Mouse (Mus musculus): ENCODE measurements around the gene Irgc1. TPM values are rescaled to one million over a fixed set of nuclear protein-coding genes. Genes with fewer than 3 reads are reported as not detected.
A peak's percentile ranks its signal among the peaks of the same experiment; 100 is the strongest.
"Not testable (repeated sequence)": the region's sequence is repeated elsewhere in the genome, so short reads cannot be mapped to it uniquely, and the experiment has no call there.

Gene Irgc1
- under 1 TPM; 0.26 to 0.52 TPM for total RNA-seq (2021)
- long read RNA-seq, experiment 1, partial matches to known transcripts, result 0 of 2 reads
- long read RNA-seq, experiment 1, other reads (novel, unspliced or antisense), result 2 of 2 reads
- long read RNA-seq, experiment 2, result 0 reads

DNA sequence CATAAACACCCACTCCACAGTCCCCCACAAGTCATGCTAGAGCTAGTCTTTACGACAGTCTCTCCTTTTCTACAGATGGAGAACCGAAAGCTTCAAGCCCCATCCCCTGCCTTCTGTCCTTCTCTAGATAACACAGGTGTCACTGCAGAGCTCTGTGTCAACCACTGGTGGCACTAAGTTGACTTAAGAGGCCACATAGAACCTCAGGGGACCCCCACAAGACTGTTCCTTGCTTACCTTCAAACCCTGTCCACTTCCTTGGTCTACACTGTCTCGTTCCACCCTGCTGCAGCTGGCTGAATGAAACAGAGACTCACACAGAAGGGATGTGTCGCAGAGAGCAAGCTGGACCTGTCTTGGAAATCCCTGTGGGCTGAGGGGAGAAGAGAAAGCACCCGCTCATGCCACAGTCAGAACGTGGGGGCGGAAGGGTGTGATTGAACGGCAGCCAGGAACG, at the start of gene Irgc1:
Gene Irgc1 (minus strand): TSS at position 443 of the 457 bp plus-strand sequence.
- no peak for DNase-seq (ENCODE audit: low spot score in 2 of 2)

DNA sequence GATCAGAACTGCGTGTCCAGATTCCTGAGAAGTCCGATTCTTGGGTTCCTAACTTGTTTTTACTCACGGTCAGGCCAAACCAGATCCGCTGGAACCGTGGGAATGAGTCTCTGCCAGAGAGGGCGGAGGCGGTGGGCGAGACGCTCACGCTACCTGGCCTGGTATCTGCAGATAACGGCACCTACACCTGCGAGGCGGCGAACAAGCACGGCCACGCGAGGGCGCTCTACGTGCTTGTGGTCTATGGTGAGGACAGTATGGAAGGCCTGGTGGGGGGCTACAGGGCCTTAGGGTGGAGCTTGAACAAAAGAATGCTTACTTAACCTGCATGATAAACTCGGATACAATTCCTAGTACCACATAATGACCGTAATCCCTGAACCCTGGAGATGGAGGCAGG, 49.4 kb upstream of the Irgc1 start:
- DNase-seq (ENCODE audit: low spot score in 2 of 2), result no peak

DNA sequence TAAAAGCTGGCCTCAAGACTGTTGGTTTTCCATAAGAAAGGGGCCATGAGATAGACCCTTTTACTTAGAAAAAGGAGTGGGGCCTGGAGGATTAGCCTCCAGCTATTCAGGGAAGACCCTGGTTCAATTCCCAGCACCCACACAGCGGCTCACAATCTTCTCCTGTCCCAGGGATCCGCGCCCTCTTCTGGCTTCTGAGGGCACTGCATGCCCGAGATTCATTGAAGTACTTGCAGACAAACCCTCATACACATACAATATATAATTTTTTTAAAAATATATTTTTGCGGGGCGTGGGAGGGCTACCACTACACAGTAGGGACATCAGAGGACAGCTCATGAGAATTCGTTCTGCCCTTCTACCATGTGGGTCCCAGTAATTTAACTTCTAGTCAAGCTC, 48.8 kb upstream of the Irgc1 start:
- no peak for DNase-seq (ENCODE audit: low spot score in 2 of 2)

DNA sequence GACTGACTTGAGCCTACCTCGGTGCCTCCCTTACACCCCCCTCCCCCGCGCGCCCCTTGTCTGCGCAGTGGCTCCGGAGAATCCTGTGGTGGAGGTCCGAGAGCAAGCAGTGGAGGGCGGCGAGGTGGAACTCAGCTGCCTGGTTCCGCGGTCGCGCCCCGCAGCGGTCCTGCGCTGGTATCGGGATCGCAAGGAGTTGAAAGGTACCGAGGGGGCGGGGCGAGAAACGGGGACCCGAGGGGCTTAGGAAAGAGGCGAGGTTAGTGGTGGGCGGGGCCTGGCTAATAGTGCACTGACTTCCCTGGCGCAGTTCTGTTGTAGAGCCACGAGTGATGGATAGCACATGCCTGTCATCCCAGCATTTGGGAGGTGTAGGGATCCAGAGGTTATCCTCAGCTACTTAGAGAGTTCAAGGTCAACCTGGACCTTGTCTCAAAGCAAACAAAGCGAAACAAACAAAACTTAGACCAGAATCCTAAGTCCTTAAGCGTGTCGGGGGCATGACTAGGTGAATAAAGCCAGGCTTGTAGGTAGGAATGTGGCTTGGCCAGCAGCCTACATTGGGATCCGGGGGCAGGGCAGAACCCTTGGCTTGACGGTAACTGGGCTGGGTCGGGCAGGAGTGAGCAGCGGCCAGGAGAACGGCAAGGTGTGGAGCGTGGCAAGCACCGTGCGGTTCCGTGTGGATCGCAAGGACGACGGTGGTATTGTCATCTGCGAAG, 47.9 kb upstream of the Irgc1 start:
- DNase-seq (ENCODE audit: low spot score in 2 of 2), result no peak

DNA sequence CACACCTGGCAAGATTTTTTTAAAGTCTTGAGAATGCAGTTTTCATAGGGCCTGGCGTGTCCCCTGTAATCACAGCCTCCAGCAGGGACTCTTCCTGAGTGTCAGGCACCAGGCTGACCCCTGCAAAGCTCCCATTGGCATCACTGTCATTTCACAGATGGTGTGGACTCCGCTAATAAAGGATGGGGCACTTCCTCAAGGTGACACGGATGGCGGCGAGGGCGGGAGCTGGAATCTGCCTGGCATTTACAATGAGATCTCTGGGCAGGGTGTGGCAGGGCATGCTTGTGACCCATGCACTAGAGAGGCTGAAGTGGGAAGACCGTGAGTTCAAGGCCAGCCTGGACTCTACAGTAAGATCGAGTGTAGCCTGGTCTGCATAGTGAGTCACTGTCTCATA, 36.2 kb upstream of the Irgc1 start:
- DNase-seq (ENCODE audit: low spot score in 2 of 2), result no peak

DNA sequence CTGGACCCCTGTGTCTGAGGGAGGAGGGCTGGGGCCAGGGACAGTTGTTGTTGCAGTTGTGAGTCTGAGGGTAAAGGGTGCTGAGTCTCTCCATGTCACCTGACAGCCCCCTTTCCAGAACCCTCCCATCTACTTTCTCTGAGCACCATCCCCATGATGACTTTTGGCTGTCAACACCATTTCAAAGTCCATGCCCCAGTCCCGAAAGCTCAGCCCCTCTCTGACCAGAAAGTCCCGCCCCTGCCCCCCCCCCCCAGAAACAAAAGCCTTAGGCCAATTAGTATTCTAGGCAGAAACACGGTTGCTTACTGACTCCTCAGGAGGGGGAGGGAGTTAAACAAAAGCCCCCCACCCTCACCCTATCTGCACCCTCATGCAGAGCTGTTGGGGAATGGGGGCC, 35.3 kb upstream of the Irgc1 start:
- DNase-seq (ENCODE audit: low spot score in 2 of 2), result no peak

DNA sequence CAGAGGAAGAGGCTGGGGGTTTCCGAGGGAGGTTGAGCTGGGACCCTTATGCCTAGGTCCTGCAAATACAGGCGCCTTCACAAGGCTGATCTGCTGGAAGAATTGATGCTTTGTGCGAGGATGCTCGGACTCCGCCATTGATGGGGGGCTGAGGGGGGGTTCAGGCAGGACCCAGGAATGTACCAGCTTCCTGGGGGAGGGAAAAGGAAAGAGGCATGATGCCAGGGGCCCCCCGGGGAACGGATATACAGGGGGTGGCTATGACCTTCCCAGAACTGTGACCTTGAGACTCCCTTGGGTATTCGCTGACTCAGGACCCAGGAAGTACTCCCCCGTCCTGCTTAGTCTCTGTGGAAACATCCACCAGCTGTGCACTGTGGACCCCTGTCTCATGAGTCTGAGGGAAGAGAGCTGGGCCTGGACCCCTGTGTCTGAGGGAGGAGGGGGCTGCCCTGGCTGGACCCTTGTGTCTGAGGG, 34.6 kb upstream of the Irgc1 start:
- no peak for DNase-seq (ENCODE audit: low spot score in 2 of 2)

DNA sequence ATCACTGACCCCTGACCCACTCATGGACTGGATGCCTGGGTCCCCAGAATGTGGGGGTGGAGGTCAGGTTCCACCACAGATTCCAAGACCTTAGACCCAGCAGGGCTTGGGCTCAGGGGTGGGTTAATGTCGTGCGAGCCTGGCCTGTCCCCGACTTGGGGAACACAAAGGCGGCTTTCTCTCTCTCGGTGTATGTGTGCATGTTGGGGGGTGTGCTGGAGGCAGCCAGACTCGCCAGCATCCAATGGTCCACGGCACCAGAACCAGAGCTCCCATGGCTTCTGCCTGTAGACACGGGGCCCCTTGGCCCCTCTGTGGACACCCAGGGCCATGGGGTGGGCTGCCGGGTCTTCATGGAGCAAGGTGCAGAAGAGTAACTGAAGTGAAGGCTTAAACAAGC, 33.4 kb upstream of the Irgc1 start:
- no peak for DNase-seq (ENCODE audit: low spot score in 2 of 2)

DNA sequence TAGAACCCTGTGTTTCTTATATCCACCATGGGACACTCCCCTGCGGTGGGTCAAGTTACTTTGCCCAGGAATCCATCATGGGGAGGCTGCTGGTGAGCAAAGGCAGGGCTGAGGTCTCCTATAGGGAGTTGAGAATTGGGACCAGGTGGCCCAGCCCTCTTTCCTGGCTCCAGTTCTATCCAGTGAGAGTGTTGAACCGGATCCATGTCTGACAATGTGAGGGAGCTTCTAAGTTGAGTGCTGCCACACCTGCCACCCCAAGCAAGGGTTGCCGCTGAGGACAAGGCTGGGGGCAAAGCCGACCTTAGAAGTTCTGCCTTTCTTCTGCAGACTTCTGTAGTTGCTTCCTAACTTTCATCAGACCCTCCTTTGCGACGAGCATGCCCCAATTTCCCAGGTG, 31.2 kb upstream of the Irgc1 start:
- DNase-seq (ENCODE audit: low spot score in 2 of 2), result not testable (repeated sequence)

DNA sequence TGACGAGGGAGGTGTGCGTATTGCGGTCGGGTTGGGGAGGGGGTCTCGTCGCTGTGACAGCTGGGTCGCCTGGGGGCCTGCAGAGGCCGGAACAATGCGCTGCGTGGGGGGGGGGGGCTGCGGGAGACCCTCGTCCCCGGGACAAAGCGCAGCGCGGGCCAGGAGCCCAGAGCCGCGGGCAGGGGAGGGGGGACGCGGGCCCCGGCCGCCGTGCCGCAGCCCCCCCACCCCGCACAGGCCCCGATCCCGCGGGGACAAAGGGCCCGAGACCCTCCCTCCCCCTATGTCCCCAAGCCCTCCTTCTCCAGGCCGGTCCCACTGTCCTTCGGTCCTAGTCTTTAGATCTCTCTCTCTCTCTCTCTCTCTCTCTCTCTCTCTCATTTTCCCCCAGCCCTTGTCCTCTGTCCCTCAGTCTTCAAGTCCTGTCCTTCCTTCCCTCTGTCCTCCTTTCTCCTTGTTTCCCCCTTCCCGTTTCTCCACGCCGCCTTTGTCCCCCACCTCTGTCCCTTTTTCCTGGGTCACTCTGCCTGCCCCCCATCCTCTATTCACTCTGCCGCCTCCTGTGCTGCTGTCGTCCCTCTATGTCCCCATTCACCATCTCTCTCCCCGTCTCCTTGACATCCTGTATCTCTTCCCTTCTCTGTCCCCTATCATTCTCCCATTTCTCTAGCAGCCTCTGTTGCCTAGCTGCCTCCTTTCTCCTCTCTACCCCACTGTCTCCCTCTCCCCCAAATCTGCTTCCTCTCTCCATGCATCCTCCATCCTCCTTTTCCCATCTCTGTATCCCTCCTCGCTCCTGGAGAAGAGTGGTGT, 30.3 kb upstream of the Irgc1 start:
- DNase-seq (ENCODE audit: low spot score in 2 of 2), result no peak

DNA sequence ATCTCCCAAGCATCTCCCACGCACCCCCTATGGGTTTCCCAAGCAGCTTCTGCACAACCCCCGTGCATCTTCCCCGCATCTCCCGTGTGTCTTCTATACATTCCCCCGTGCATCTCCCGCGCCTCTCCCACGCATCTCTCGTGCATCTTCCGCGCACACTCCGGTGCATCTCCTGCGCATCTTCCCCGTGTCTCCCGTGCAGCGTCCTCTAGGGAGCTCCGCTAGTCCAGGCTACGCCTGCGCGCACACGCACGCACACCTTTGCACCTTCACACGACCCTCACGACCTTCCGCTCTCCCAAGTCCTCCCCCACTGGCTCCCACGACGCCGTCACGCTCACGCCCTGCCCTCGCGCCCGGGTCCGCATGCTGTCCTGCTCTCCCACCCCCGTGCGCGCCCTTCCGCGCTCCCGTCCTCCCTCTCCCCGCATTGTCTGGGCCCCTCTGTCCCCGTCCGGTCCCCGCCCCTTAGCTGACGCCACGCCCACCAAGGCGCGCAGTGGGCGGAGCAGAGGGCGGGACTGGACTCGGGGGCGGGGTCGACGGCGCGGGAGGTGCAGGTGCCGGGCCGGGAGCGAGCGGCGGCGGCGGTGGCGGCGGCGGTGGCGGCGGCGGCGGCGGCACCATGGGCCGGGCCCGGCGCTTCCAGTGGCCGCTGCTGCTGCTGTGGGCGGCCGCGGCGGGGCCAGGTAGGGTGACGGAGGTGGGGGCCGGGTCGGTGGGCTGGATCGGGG, 29.5 kb upstream of the Irgc1 start, which contains the start of gene Cadm4:
Gene Cadm4 (plus strand): TSS at position 550 of the 734 bp plus-strand sequence.
- peak; percentile 61 to 73 for DNase-seq (ENCODE audit: low spot score in 2 of 2)

DNA sequence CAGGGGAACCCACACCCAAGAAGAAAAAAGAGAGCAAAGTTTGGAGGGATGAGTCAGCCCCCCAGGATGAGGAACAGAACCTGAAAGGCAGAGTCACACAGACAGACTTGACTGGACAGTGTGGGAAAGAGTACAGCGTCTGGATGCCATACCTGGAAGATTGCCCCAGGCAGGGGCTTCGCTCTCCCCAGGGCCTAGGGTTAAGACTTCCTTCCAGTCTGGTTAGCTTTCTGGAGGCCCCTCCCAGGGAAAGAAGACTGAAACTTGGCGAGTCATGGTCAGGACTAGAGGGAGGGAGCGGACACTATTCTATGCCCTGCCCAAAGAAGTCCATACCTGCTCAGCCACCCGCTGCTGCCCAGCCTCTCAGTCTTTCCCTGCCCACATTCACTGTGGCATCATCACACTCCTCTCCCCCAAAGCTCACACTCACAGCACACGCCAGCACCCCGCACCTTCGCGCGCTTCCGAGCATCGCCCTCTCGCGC, 28.9 kb upstream of the Irgc1 start:
- no peak for DNase-seq (ENCODE audit: low spot score in 2 of 2)

DNA sequence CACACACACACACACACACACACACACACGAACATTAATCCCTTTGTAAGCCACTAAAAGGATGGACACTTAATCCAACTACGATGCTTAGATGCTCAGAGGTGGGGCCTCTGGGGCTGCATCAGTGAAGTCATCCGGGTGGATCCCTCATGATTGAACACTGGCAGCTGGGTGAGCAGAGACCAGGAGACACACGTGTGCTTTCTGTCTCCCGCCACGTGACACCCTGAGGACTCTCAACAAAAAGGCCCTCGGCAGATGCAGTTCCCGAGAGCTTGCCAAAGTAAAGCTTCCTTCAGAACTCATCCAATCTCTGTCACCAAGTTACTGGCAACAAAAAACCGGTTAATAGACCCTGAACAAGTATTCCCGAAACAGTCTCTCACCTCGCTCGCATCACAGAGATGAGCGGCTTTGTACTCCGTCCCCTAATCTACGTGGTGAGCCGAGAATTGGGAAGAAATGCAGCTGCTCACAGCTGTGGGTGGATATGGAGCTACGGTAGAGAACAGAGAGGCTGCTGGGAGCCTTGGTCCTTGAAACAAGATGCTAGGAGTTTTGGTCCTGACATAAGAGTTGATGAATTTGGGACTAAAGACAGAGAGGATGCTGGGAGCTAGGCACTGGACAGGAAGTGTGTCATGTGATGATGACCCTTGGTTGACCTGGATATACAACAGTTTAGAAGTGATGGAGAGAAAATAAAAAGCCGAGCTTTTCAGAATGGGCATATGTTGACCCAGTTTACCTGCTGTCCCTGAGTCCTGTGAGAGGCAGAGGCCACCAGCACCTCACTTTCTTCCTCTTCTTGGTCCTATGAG, 28.2 kb upstream of the Irgc1 start:
- no peak for DNase-seq (ENCODE audit: low spot score in 2 of 2)

DNA sequence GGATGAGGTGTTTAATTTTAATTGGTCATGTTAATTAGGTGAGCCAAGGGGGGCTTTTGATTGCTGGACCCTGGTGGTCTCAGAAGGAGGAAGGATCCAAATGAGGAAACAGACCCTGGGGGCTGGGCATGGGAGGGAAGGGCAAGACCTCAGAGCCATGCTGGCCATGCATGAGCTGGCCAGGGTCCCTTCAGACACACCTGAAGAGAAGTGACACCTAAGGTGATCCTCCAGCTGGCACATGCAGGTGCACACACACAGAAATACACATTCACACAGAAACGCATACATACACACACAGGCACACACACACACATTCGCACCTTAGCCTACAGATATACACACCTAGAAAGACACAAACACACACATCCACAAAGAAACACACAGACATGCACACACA, 27.6 kb upstream of the Irgc1 start:
- no peak for DNase-seq (ENCODE audit: low spot score in 2 of 2)

DNA sequence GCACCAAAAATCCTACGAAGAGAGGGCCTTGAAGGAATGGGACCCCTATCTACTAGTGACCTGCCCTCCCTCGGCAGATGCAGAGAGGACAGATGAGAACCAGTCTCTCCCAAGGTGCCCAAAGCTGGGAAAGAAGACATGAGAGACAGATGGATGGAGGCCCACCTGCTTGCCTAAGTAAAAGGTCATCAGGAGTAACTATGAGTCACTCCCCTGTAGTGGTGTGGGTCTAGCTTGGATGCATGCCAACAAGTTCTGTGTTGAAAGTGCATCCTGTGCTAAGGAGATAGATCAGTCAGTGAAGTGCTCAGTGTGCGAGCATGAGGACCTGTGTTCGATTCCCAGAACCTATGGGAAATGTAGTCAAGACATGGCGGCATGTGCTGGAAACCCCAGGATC, 26.8 kb upstream of the Irgc1 start:
- no peak for DNase-seq (ENCODE audit: low spot score in 2 of 2)

DNA sequence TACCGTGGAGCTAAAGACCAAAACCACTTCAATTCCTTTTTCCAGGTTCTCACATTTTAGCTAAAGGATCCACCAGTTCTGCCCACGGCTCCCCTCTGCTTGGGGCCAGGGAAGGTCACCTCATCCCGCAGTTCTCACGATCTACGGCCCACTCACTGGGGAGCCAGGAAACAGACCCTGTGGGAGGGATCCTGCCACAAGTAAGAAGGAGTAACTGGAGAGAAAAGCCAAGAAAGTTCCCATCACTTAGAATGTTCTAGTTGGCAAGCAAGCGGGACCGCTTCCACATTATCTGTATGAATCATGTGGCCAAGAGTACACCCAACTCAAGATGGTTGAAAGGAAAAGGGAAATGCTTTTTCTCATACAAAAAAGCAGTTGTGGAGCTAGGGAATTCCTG, 24.8 kb upstream of the Irgc1 start:
- DNase-seq (ENCODE audit: low spot score in 2 of 2), result no peak

DNA sequence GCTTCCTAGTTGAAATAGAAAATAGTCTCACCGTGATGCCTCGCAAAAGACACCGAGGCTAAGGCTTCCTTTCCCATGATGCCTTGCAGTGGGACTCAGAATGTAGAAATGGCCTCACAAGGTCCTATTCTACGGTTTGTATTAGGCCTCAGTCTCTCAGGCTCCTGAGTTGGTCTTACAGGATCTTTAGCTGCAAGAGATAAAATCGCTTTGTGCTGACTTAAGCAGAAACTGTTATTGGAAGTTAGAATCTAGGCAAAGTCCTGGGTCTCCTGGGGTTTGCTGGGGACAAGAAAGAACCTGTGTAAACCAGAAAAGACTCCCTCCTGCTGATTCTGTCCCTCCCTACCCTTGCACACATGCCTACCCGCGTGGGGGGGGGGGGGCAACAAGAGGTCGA, 24.2 kb upstream of the Irgc1 start:
- DNase-seq (ENCODE audit: low spot score in 2 of 2), result no peak

DNA sequence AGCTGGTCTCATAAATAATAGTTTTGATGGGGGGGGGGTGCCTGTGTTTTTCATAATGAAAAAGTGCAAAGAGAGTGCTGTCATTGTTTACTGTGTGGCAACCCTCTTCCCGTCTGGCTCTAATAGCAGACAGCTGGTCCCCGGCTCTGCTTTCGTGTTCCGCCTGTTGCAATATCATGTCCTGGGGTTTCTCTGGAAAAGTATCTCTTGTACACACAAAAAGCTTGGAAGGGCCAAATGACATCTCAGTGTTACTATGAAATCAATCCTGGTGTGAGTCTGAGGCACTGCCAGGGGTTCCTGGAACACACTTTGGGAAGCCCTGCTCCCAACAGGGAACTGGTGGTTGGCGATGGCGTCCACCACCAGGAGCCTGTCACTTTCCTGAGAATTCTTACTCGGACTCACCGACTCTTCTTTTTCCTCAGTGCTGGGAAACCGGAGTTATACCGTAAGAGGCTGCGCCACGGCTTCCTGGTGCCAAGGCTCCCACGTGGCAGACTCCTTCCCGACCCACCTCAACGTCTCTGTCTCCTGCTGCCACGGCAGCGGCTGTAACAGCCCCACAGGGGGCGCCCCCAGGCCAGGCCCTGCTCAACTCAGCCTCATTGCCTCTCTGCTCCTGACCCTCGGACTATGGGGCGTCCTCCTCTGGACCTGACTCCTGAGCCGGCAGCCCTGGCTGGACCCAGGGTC, 22.9 kb upstream of the Irgc1 start:
- DNase-seq (ENCODE audit: low spot score in 2 of 2), result peak in 1 of 2 experiments; percentile 38

DNA sequence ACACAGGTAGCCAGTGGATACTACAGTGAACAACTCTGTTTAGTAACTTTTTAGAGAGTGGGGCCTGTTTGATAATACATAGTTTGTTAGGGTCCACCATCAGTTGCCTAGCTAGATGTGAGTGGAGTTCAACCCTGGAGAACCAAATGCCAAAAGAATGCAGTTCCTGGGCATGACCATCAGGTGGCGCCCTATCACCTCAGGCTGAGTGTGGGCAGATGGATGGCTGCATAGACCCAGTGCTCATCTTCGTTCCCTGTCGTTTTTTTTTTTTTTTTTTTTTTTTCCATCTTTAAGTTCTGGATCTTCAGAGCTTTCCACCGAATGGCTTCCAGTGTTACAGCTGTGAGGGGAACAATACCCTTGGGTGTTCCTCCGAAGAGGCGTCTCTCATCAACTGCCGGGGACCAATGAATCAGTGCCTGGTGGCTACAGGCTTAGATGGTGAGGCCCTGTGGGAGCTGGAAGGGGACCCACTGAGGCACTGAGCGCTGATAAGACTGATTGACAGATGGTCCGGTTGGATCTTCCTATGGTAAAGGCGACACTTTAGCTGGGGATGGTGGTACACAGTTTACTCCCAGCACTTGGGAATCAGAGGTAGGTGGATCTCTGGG, 21.9 kb upstream of the Irgc1 start:
- DNase-seq (ENCODE audit: low spot score in 2 of 2), result peak in 1 of 2 experiments; percentile 56

All from gastrocnemius, postnatal 4 days (tissue).